Mouse (Mus musculus) intestine, embryonic 14.5 days (tissue): ENCODE data around the gene Pip4p1. TPM values are rescaled to one million over a fixed set of nuclear protein-coding genes. Genes with fewer than 3 reads are reported as not detected.
"Not testable (repeated sequence)": the region's sequence is repeated elsewhere in the genome, so short reads cannot be mapped to it uniquely, and the experiment has no call there.

ENCODE experiments used
- ATAC-seq: fragments of 200-750 bp; cut with Nextera tagmentation; replicated peaks from 2 replicates; pipeline ENCODE4 v1.8.0; 2017; ENCODE audit warnings: low read depth, moderate number of reproducible peaks, moderate TSS enrichment, moderate library complexity; ENCODE audit not compliant: low FRiP score, low TSS enrichment
- DNase-seq: peaks from one replicate; pipeline ENCODE4 v3.0.0-alpha.2; 2018; ENCODE audit warnings: low spot score
- H3K27ac ChIP-seq: fragments of 300-500 bp; sonication (generic); 2 replicates; pipeline ENCODE4 v1.5.1; 2014; ENCODE audit warnings: low read depth, mild to moderate bottlenecking, control low read depth
- H3K27me3 ChIP-seq: fragments of 300-500 bp; sonication (generic); replicated peaks from 2 replicates; pipeline ENCODE4 v1.6.1; 2014; ENCODE audit warnings: low read length, control low read depth; ENCODE audit not compliant: control insufficient read depth, insufficient read depth
- H3K36me3 ChIP-seq: fragments of 300-500 bp; sonication (generic); 2 replicates; pipeline ENCODE4 v1.6.1; 2014; ENCODE audit warnings: low read length, control low read depth; ENCODE audit not compliant: control insufficient read depth, insufficient read depth
- H3K4me1 ChIP-seq: fragments of 300-500 bp; sonication (generic); replicated peaks from 2 replicates; pipeline ENCODE4 v1.6.1; 2014; ENCODE audit warnings: low read length, control low read depth, mixed read lengths; ENCODE audit not compliant: control insufficient read depth, insufficient read depth
- H3K4me2 ChIP-seq: fragments of 300-500 bp; sonication (generic); 2 replicates; pipeline ENCODE4 v1.6.1; 2014; ENCODE audit warnings: low read length
- H3K4me3 ChIP-seq: fragments of 300-500 bp; sonication (generic); 2 replicates; pipeline ENCODE4 v1.5.1; 2014; ENCODE audit warnings: low read depth, low read length, control low read depth, mixed read lengths
- H3K9ac ChIP-seq: fragments of 300-500 bp; sonication (generic); 2 replicates; pipeline ENCODE4 v1.6.1; 2014; ENCODE audit warnings: mild to moderate bottlenecking, low read length
- H3K9me3 ChIP-seq: fragments of 300-500 bp; sonication (generic); 2 replicates; pipeline ENCODE4 v1.6.1; 2016; ENCODE audit warnings: low read length, control low read depth; ENCODE audit not compliant: control insufficient read depth
- WGBS: fragments of 180-500 bp; shearing (Covaris S2); extraction: QIAGEN DNeasy Blood & Tissue Kit; methylation state at CpG from one replicate; pipeline ENCODE4 v1.1.7; 2014; 5-methylcytosine and 5-hydroxymethylcytosine counted together
- polyA plus RNA-seq: library from polyadenylated mRNA; unstranded; fragments of >200 nt; fragmentation: Nextera tagmentation; extraction: Ambion mirVana; gene quantifications from 2 replicates; pipeline ENCODE4 v1.2.1, GENCODE M21; 2014

The Pip4p1 gene
- 55.8 and 56.9 TPM in 2 replicates for polyA plus RNA-seq

GRCm38 (mm10) chr14:50930754-50931492 is at the start of gene Pip4p1, which contains the start of gene Pnp:
Gene Pip4p1 (minus strand): TSS chr14:50930856.
Gene Pnp (plus strand): TSS chr14:50931082.
- WGBS = under 1% methylated on average over 64 of the region's 68 CpGs

GRCm38 (mm10) chr14:50979631-50980030 is 49.0 kb upstream of the Pip4p1 start:
- Histone ChIP-seq H3K4me2 (no peak overlapping the region), H3K9ac (no peak overlapping the region), H3K4me3 (no peak overlapping the region), H3K36me3 (no peaks in the 10 kb centered on the region), H3K9me3 (no peaks in the 10 kb centered on the region), H3K27me3 (no peaks in the 10 kb centered on the region), H3K4me1 (no peaks in the 10 kb centered on the region), H3K27ac (no peak overlapping the region)
- ATAC-seq = no peak
- DNase-seq = no peak

More at GRCm38 (mm10) chr14:50930754-50931492, at the start of gene Pip4p1, which contains the start of gene Pnp:
- DNase-seq (peak; percentile 99), ATAC-seq (peak; percentile 99)
- no peaks in the 10 kb centered on the region for H3K9me3 ChIP-seq
- H3K36me3 ChIP-seq = peaks cover 37% of the 10 kb centered on the region
- no peaks in the 10 kb centered on the region for H3K27me3 ChIP-seq
- H3K4me3 ChIP-seq = peak within 1 kb of the TSS; percentile 87
- H3K9ac ChIP-seq = peak within 1 kb of the TSS; percentile 97
- peaks cover 10% of the 10 kb centered on the region for H3K4me1 ChIP-seq
- peak within 1 kb of the TSS; percentile 90 for H3K27ac ChIP-seq
- peak within 1 kb of the TSS; percentile 74 for H3K4me2 ChIP-seq

GRCm38 (mm10) chr14:50978451-50978850 is 47.8 kb upstream of the Pip4p1 start:
- not testable (repeated sequence) for H3K4me1 ChIP-seq, H3K4me3 ChIP-seq, ATAC-seq, H3K9ac ChIP-seq, H3K36me3 ChIP-seq, H3K27ac ChIP-seq, H3K27me3 ChIP-seq, H3K9me3 ChIP-seq, H3K4me2 ChIP-seq, DNase-seq
- 91% methylated on average over 6 of the region's 6 CpGs for WGBS

GRCm38 (mm10) chr14:50976674-50977073 is 46.0 kb upstream of the Pip4p1 start:
- no peak for DNase-seq
- 35% methylated on average over 9 of the region's 9 CpGs for WGBS
- Histone ChIP-seq H3K4me3 (no peak overlapping the region), H3K36me3 (no peaks in the 10 kb centered on the region), H3K9ac (no peak overlapping the region), H3K4me1 (no peaks in the 10 kb centered on the region), H3K27ac (no peak overlapping the region), H3K9me3 (no peaks in the 10 kb centered on the region), H3K27me3 (no peaks in the 10 kb centered on the region), H3K4me2 (no peak overlapping the region)
- ATAC-seq = no peak

- Histone ChIP-seq H3K4me1 (no peaks in the 10 kb centered on the region), H3K36me3 (no peaks in the 10 kb centered on the region), H3K27ac (no peak overlapping the region), H3K9me3 (no peaks in the 10 kb centered on the region), H3K4me2 (no peak overlapping the region), H3K4me3 (no peak overlapping the region), H3K27me3 (no peaks in the 10 kb centered on the region), H3K9ac (no peak overlapping the region)
- 59% methylated on average over 5 of the region's 5 CpGs for WGBS
- ATAC-seq = no peak
- DNase-seq = no peak
Observed at GRCm38 (mm10) chr14:50975001-50975400, 44.3 kb upstream of the Pip4p1 start.

- ATAC-seq (no peak), DNase-seq (no peak)
- no peak overlapping the region for H3K27ac ChIP-seq
- H3K9me3 ChIP-seq = no peaks in the 10 kb centered on the region
- 0 out of 2 replicates have a peak, but pooled peaks cover 3% of the 10 kb centered on the region for H3K4me1 ChIP-seq
- no peak overlapping the region for H3K4me2 ChIP-seq
- no peak overlapping the region for H3K4me3 ChIP-seq
- no peak overlapping the region for H3K9ac ChIP-seq
- WGBS = 32% methylated on average over 4 of the region's 4 CpGs
- no peaks in the 10 kb centered on the region for H3K36me3 ChIP-seq
- no peaks in the 10 kb centered on the region for H3K27me3 ChIP-seq
Observed at GRCm38 (mm10) chr14:50973700-50974099, 43.0 kb upstream of the Pip4p1 start.

- H3K27me3 ChIP-seq, ATAC-seq, H3K4me2 ChIP-seq, H3K9ac ChIP-seq, H3K36me3 ChIP-seq, H3K4me3 ChIP-seq, H3K9me3 ChIP-seq, H3K4me1 ChIP-seq, H3K27ac ChIP-seq, DNase-seq: not testable (repeated sequence)
- 93% methylated on average over 5 of the region's 5 CpGs for WGBS
Observed at GRCm38 (mm10) chr14:50973054-50973453, 42.4 kb upstream of the Pip4p1 start.

- 75% methylated on average over 1 of the region's 1 CpGs for WGBS
- Histone ChIP-seq H3K27ac (no peak overlapping the region), H3K9ac (no peak overlapping the region), H3K9me3 (no peaks in the 10 kb centered on the region), H3K4me3 (no peak overlapping the region), H3K4me1 (0 out of 2 replicates have a peak, but pooled peaks cover 3% of the 10 kb centered on the region), H3K27me3 (no peaks in the 10 kb centered on the region), H3K36me3 (no peaks in the 10 kb centered on the region), H3K4me2 (no peak overlapping the region)
- no peak for DNase-seq
- ATAC-seq = no peak
Observed at GRCm38 (mm10) chr14:50970822-50971221, 40.2 kb upstream of the Pip4p1 start.
